Mouse (Mus musculus): ENCODE results near the gene Fthl17d.
"Not testable (repeated sequence)": the region's sequence is repeated elsewhere in the genome, so short reads cannot be mapped to it uniquely, and the experiment has no call there.

Gene Fthl17d

GRCm38 (mm10) chrX:8986655-8987054 lies at the start of gene Fthl17d:
Gene Fthl17d (minus strand): TSS chrX:8986755.
- in situ Hi-C loops (cut with MseI, MboI): not testable (repeated sequence)

GRCm38 (mm10) chrX:9033193-9033592 lies 46.6 kb upstream of the Fthl17d start, which contains the start of gene Fthl17e:
Gene Fthl17e (plus strand): TSS chrX:9033493.
- in situ Hi-C loops (cut with MseI, MboI): not testable (repeated sequence)

- in situ Hi-C loops (cut with MseI, MboI): loop anchor here in 1 of 2 experiments (25.0 kb wide), 1 partner anchor 93 kb away; the partner anchor contains the start of gene 4930402K13Rik
Measured at GRCm38 (mm10) chrX:9019481-9019880, 32.9 kb upstream of the Fthl17d start.

GRCm38 (mm10) chrX:9016079-9016478 lies 29.5 kb upstream of the Fthl17d start:
- in situ Hi-C loops (cut with MseI, MboI): loop anchor here in 1 of 2 experiments (25.0 kb wide), 1 partner anchor 96 kb away; the partner anchor contains the start of gene 4930402K13Rik

- in situ Hi-C loops (cut with MseI, MboI): not testable (repeated sequence)
Measured at GRCm38 (mm10) chrX:8976459-8976858, 10.1 kb downstream of the Fthl17d start, which contains the start of gene Fthl17c. Gene Fthl17c (minus strand): TSS chrX:8976559.

GRCm38 (mm10) chrX:8964618-8965017 lies 21.9 kb downstream of the Fthl17d start:
- in situ Hi-C loops (cut with MseI, MboI): not testable (repeated sequence)

GRCm38 (mm10) chrX:8962875-8963274 lies 23.7 kb downstream of the Fthl17d start, which contains the start of gene Fthl17b:
Gene Fthl17b (minus strand): TSS chrX:8962975.
- in situ Hi-C loops (cut with MseI, MboI): not testable (repeated sequence)

GRCm38 (mm10) chrX:8948130-8948805 lies 38.3 kb downstream of the Fthl17d start:
- in situ Hi-C loops (cut with MseI, MboI): loop anchor here in 1 of 2 experiments (25.0 kb wide), 1 partner anchor 111 kb away; the partner anchor contains the start of gene Gm6592

- in situ Hi-C loops (cut with MseI, MboI): loop anchor here in 1 of 2 experiments (25.0 kb wide), 1 partner anchor 107 kb away; the partner anchor contains the start of gene Gm6592
Measured at GRCm38 (mm10) chrX:8944041-8944440, 42.5 kb downstream of the Fthl17d start.
